Mouse (Mus musculus): Measurements from ENCODE around the gene Zfp109.

GRCm38 (mm10) chr7:24270288-24270672 is 32.9 kb upstream of the Zfp109 start, which contains the start of gene Zfp93:
- TF ChIP-seq CTCF (IDR thresholded peaks at IDR 0.05; ENCODE audit: borderline replicate concordance, control insufficient read depth, extremely low read depth, insufficient read depth, low read length, poor library complexity) (no peak), POLR2A (IDR thresholded peaks at IDR 0.05; ENCODE audit: control insufficient read depth, extremely low read depth, insufficient read depth, low read length, poor library complexity) (no peak)

Measured in thymus, adult 2 months (tissue).